Mouse (Mus musculus): Measurements from ENCODE around the gene Izumo1r. TPM values are rescaled to one million over a fixed set of nuclear protein-coding genes. Genes with fewer than 3 reads are reported as not detected.

Gene Izumo1r
- total RNA-seq (2021) = not detected
- long read RNA-seq, experiment 1 = 0 reads
- long read RNA-seq, experiment 2 = 0 reads

DNA sequence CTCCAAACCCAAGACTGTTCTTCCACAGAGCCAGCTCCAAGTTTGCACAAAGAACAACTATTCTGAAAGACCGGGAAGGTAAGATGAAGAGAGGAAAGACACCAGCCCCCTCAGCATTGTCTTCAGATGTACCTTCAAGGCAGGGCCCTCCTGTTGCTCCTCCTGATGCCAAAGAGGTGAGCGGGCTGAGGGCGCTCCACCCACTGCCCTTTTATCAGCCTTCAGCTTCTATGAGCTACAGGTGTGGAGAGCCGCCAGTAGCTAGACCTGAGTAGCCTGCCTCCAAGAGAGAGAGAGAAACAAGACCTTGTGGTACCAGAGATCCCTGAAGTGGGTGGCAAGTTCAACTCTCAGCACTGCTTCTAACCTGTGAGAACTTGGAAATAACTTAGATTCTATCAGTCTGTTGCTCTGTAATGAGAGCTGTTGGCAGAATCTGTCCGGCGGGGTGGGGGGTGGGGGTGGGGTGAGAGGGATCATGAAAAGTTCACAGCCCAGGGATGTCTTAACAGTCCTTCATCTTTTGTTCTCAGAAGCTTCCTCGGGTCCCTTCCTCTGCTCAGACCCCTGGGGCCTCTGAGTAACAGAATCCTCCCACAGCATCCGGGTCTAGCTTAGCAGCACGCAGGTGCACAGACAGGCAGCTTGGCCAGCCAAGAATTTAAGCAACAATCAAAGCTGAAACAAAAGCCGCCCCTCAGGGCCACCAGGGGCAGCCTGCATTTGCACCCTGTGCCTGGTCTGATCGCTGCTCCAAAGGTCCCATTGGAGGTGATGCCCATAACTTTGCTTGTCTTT is at the start of gene Izumo1r:
Gene Izumo1r, minus strand, starts transcription at position 369 of the 798 bp plus-strand sequence.
- Histone ChIP-seq H3K27ac (no peak within 1 kb of the TSS), H3K4me3 (no peak within 1 kb of the TSS)
- no peak for DNase-seq
- intact Hi-C loops (cut with DNase I) = no loop called here
- TF ChIP-seq CTCF (IDR thresholded peaks at IDR 0.05) = no peak

DNA sequence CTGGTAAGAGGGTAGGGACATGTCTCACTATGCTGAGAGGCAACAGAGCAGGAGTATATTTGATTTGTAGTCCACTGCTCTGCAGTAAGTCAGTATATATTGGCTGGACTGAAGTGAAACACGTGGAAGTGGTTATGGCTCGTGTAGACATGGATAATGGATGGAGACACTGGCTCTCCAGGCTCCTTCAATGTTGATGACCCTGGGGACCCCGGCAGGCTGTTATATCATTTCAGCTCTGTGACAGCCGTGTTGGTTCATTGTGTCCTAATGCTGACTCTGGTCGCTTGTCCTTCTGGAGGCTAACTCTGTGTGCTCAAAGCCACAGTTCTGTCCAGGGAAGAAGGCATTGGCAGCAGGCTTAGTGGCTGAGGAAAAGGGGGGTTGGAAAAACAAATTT is 47.3 kb upstream of the Izumo1r start:
- Histone ChIP-seq H3K4me3 (no peak overlapping the region), H3K27ac (no peak overlapping the region)
- no peak for TF ChIP-seq CTCF (IDR thresholded peaks at IDR 0.05)
- no peak for DNase-seq
- intact Hi-C loops (cut with DNase I) = no loop called here

- no peak overlapping the region for H3K27ac ChIP-seq
- intact Hi-C loops (cut with DNase I) = no loop called here
- no peak for TF ChIP-seq CTCF (IDR thresholded peaks at IDR 0.05)
- no peak for DNase-seq
- no peak overlapping the region for H3K4me3 ChIP-seq
These were observed 45.1 kb upstream of the Izumo1r start for GRCm38 (mm10) chr9:14948843-14949242.

DNA sequence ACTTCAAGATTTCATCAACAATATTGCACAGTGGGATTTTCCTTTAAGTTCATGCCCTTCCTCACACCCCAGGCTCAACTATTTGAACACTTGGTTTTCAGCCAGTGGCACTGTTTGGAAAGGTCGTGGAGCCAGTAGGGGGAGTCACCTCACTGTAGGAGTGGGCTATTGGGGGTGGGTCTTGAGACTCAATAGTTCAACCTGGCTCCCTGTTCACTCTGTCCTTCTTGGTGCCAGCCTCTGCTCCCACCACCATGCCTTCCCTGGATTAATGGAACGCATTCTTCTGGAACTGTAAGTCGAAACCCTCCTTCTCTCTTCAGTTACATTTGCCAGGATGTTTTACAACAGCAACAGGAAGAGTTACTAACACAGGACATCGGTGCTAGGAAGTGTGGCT is 42.9 kb upstream of the Izumo1r start:
- Histone ChIP-seq H3K4me3 (no peak overlapping the region), H3K27ac (no peak overlapping the region)
- intact Hi-C loops (cut with DNase I) = no loop called here
- TF ChIP-seq CTCF (IDR thresholded peaks at IDR 0.05) = no peak
- DNase-seq = no peak

- no peak overlapping the region for H3K27ac ChIP-seq
- intact Hi-C loops (cut with DNase I) = no loop called here
- TF ChIP-seq CTCF (IDR thresholded peaks at IDR 0.05) = no peak
- no peak for DNase-seq
- H3K4me3 ChIP-seq = no peak overlapping the region
These were observed 42.2 kb upstream of the Izumo1r start for GRCm38 (mm10) chr9:14945919-14946318.

- no peak for TF ChIP-seq CTCF (IDR thresholded peaks at IDR 0.05)
- intact Hi-C loops (cut with DNase I) = no loop called here
- H3K4me3 ChIP-seq = no peak overlapping the region
- DNase-seq = no peak
- H3K27ac ChIP-seq = no peak overlapping the region
These were observed 38.5 kb upstream of the Izumo1r start for GRCm38 (mm10) chr9:14942143-14942720.

- Histone ChIP-seq H3K4me3 (no peak overlapping the region), H3K27ac (no peak overlapping the region)
- intact Hi-C loops (cut with DNase I) = no loop called here
- DNase-seq = no peak
- no peak for TF ChIP-seq CTCF (IDR thresholded peaks at IDR 0.05)
These were observed 35.9 kb upstream of the Izumo1r start for GRCm38 (mm10) chr9:14939610-14940009.

DNA sequence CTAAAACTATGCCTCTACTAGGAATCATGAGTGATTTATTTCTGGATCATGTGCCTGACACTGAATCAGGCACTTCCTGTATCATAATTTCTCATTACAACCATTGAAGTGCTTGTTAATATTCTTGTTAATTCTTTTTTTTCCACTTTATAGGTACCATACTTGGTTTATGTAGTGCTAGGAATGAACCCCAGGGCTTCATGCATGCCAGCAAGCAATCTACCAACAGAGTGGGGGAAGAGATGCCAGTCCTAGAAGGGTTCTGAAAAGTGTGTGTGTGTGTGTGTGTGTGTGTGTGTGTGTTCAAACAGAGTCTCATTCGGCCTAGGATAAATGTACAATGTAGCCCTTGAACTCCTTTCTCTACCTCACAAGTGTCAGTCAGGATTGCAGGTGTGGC is 33.6 kb upstream of the Izumo1r start:
- Histone ChIP-seq H3K27ac (no peak overlapping the region), H3K4me3 (no peak overlapping the region)
- no peak for DNase-seq
- intact Hi-C loops (cut with DNase I) = no loop called here
- no peak for TF ChIP-seq CTCF (IDR thresholded peaks at IDR 0.05)

- DNase-seq = no peak
- H3K27ac ChIP-seq = no peak overlapping the region
- TF ChIP-seq CTCF (IDR thresholded peaks at IDR 0.05) = no peak
- H3K4me3 ChIP-seq = no peak overlapping the region
- intact Hi-C loops (cut with DNase I) = no loop called here
These were observed 31.1 kb upstream of the Izumo1r start for GRCm38 (mm10) chr9:14934851-14935250.

GRCm38 (mm10) chr9:14931943-14932342 is 28.2 kb upstream of the Izumo1r start:
- no peak for DNase-seq
- no peak for TF ChIP-seq CTCF (IDR thresholded peaks at IDR 0.05)
- intact Hi-C loops (cut with DNase I) = no loop called here
- H3K4me3 ChIP-seq = no peak overlapping the region
- H3K27ac ChIP-seq = no peak overlapping the region

DNA sequence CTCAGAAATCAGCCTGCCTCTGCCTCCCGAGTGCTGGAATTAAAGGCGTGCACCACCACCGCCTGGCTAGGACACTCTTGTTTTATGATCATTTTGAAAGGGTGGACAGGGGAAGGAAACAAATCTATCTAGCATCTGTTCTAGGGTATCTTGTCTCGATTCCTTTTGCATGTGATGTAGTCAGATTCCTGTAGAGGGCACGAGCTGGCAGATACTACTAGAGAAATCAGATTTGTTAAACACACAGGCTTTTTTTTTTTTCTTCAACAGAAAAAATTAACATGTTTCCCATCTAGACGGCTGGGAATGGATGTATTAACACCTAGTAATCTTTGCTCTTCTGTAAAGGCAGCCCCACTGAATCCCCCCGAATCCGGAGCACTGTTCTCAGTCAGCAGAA is 27.5 kb upstream of the Izumo1r start:
- TF ChIP-seq CTCF (IDR thresholded peaks at IDR 0.05) = no peak
- DNase-seq = no peak
- Histone ChIP-seq H3K27ac (no peak overlapping the region), H3K4me3 (no peak overlapping the region)
- intact Hi-C loops (cut with DNase I) = no loop called here

GRCm38 (mm10) chr9:14926593-14926992 is 22.8 kb upstream of the Izumo1r start:
- no peak for TF ChIP-seq CTCF (IDR thresholded peaks at IDR 0.05)
- intact Hi-C loops (cut with DNase I) = no loop called here
- DNase-seq = no peak
- Histone ChIP-seq H3K27ac (no peak overlapping the region), H3K4me3 (no peak overlapping the region)

- Histone ChIP-seq H3K27ac (no peak overlapping the region), H3K4me3 (no peak overlapping the region)
- DNase-seq = no peak
- intact Hi-C loops (cut with DNase I) = no loop called here
- TF ChIP-seq CTCF (IDR thresholded peaks at IDR 0.05) = no peak
These were observed 19.9 kb upstream of the Izumo1r start for GRCm38 (mm10) chr9:14923625-14924024.
